Mouse (Mus musculus): ENCODE measurements at regions not wholly inside any gene's neighbourhood (a gene's known extent, or its start where the extent isn't known, plus 50 kb on each side); places are given as distances from the start of the nearest gene placed in this dataset.

DNA sequence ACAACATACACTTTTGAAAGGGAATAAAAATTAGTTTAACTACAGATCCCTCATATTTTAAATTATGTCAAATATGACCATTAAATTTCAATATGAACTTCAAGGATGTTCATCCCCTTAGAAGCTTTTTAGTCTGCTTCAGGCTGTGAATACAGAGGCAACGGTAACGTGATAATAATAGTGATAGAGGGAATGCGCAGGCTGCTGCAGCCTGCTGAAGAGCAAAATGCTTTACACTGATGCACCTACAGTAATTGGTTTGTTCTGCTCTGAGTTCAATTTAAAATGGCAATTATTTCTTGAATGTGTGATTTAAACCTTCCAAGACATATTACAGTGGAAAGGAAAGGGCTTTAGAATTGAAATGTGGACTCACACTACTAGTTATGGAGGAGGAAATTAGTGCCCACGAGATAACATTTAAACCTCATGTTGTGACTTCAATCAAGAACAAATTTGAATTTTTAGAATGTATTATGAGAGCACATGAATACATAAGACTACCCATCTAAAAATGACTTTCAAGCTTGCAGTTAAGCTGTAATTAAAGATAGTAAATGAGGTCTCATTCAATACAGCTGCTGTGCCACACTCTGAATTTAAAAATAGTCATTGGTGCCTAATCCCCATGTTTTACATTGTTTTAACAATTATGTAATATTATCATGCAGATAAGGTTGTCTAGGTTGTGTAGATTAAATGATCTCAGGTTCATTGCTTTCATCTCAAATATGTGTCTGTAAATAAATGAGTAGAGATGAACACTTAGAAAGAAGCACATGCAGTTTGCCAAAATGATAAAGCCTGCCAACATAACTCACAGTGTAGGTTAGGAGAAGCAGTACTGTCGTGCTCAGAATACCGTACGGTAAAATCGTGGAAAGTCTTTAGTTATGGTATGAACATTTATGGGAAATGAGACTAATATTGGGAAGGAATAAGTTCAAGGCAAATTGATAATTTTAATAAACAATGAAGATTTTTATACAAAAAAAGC, 910.8 kb downstream of the Grik2 start:
- DNase-seq (ENCODE audit: extremely low spot score in 1 of 2, low spot score in 1 of 2), result peak in 1 of 2 experiments; percentile 11

GRCm38 (mm10) chr10:48872978-48873377, 915.6 kb downstream of the Grik2 start:
- DNase-seq (ENCODE audit: extremely low spot score in 1 of 2, low spot score in 1 of 2), result peak; percentile 33 to 57

All from frontal cortex, adult 2 months (tissue).